Mouse (Mus musculus) liver, embryonic 12.5 days (tissue): ENCODE measurements at regions not wholly inside any gene's neighbourhood (a gene's known extent, or its start where the extent isn't known, plus 50 kb on each side); places are given as distances from the start of the nearest gene placed in this dataset.
"Not testable (repeated sequence)": the region's sequence is repeated elsewhere in the genome, so short reads cannot be mapped to it uniquely, and the experiment has no call there.

Experiments used
- ATAC-seq: fragments of 200-750 bp; cut with Nextera tagmentation; 2 replicates; pipeline ENCODE4 v1.8.0; 2017; ENCODE audit warnings: moderate number of reproducible peaks, mild to moderate bottlenecking, moderate library complexity
- H3K27ac ChIP-seq: fragments of 300-500 bp; sonication (generic); 2 replicates; pipeline ENCODE4 v1.5.1; 2016; ENCODE audit warnings: mild to moderate bottlenecking
- H3K27me3 ChIP-seq: fragments of 300-500 bp; sonication (generic); replicated peaks from 2 replicates; pipeline ENCODE4 v1.6.1; 2016; ENCODE audit warnings: mild to moderate bottlenecking, moderate library complexity
- H3K36me3 ChIP-seq: fragments of 300-500 bp; sonication (generic); 2 replicates; pipeline ENCODE4 v1.6.1; 2016; ENCODE audit warnings: mild to moderate bottlenecking, moderate library complexity
- H3K4me1 ChIP-seq: fragments of 300-500 bp; sonication (generic); 2 replicates; pipeline ENCODE4 v1.6.1; 2016
- H3K4me2 ChIP-seq: fragments of 300-500 bp; sonication (generic); 2 replicates; pipeline ENCODE4 v1.6.1; 2016; ENCODE audit warnings: mild to moderate bottlenecking, moderate library complexity
- H3K4me3 ChIP-seq: fragments of 300-500 bp; sonication (generic); 2 replicates; pipeline ENCODE4 v1.5.1; 2016; ENCODE audit warnings: mild to moderate bottlenecking, moderate library complexity
- H3K9ac ChIP-seq: fragments of 300-500 bp; sonication (generic); 2 replicates; pipeline ENCODE4 v1.6.1; 2016; ENCODE audit warnings: mild to moderate bottlenecking, moderate library complexity
- H3K9me3 ChIP-seq: fragments of 300-500 bp; sonication (generic); replicated peaks from 2 replicates; pipeline ENCODE4 v1.6.1; 2016; ENCODE audit warnings: mild to moderate bottlenecking, moderate library complexity
- WGBS: fragments of 180-500 bp; shearing (Covaris S2); methylation state at CpG from one replicate; pipeline ENCODE4 v1.1.7; 2016; ENCODE audit not compliant: insufficient replicate concordance; 5-methylcytosine and 5-hydroxymethylcytosine counted together

DNA sequence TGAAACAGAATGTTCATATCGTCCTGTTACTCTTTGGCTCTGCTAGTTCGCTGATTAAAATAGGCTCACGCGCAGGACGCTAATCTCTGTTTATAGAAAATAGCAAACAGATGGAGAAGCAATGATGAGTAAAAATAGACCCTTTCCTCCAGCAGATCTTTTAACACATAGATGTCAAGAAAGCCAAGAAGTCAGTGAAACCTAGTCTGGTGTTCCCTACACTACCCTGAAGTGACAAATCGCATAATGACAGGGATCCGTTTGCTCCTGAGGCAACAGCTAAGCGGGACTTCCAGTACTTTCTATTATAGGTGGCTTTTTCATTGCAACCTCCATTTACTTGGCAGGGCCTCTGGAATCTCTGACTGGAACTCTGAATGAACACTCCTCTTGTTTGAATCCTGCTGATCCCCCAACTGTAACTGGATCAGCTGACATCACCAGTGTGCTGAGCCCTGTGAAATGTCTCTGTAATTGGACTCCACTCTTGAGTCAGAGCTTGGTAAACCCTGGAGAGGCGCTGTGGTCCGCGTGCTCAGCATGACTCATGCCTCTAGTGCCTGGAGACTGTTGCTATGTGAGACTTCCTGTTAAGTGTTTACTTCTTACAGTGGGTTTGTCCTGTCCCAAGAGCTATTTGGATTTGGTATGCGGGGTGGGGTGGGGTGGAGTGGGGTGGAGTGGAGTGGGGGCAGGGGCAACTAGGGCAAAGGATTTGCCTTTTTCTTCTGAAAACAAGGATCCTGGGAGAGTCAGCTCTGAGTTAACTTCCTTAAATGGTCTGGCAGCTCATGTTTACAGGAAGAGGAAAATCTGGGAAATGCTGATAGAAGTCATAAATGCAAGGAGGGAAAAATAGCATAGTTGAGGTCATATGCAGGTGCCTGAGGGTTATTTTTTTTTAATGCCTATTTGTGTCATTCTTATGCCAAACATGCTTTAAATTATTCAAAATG is 162.4 kb upstream of the Akr1e1 start:
- 32% methylated on average over 12 of the region's 12 CpGs for WGBS
- H3K4me1 ChIP-seq, result no peaks in the 10 kb centered on the region
- H3K27ac ChIP-seq, result no peak overlapping the region
- H3K36me3 ChIP-seq, result no peaks in the 10 kb centered on the region
- H3K4me3 ChIP-seq, result no peak overlapping the region
- peak; percentile 89 for ATAC-seq
- no peak overlapping the region for H3K9ac ChIP-seq
- no peaks in the 10 kb centered on the region for H3K27me3 ChIP-seq
- H3K9me3 ChIP-seq, result no peaks in the 10 kb centered on the region
- no peak overlapping the region for H3K4me2 ChIP-seq

GRCm38 (mm10) chr13:4759965-4760364 is 151.0 kb upstream of the Akr1e1 start:
- Histone ChIP-seq H3K4me3 (no peak overlapping the region), H3K4me2 (no peak overlapping the region), H3K36me3 (no peaks in the 10 kb centered on the region), H3K27me3 (no peaks in the 10 kb centered on the region), H3K4me1 (no peaks in the 10 kb centered on the region), H3K9me3 (no peaks in the 10 kb centered on the region), H3K27ac (no peak overlapping the region), H3K9ac (no peak overlapping the region)
- ATAC-seq, result no peak
- 56% methylated on average over 3 of the region's 3 CpGs for WGBS

DNA sequence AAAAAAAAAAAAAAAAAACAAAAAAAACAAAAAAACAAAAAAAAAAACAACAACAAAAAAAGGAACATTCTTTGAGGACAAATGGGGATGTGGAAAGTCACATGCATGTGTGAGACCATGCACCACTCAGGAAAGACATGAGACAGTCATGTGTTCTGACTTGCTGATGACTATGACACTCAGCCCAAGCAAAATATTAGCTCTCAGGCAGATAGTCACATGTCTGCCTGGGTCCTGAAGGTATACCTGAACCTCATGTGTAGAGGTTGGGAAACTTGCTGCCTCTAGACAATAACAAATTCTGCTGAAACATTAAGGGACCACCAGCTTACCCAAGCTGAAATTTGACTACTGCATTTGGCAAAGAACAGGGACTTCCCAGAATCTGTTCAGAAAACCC is 147.6 kb upstream of the Akr1e1 start:
- H3K4me3 ChIP-seq, result no peak overlapping the region
- H3K4me2 ChIP-seq, result no peak overlapping the region
- no peaks in the 10 kb centered on the region for H3K27me3 ChIP-seq
- no peak overlapping the region for H3K27ac ChIP-seq
- H3K4me1 ChIP-seq, result no peaks in the 10 kb centered on the region
- H3K36me3 ChIP-seq, result no peaks in the 10 kb centered on the region
- H3K9ac ChIP-seq, result no peak overlapping the region
- no peaks in the 10 kb centered on the region for H3K9me3 ChIP-seq
- no peak for ATAC-seq

GRCm38 (mm10) chr13:4742930-4743329 is 134.0 kb upstream of the Akr1e1 start:
- Histone ChIP-seq H3K36me3 (no peaks in the 10 kb centered on the region), H3K9me3 (no peaks in the 10 kb centered on the region), H3K9ac (no peak overlapping the region), H3K27me3 (no peaks in the 10 kb centered on the region), H3K4me3 (no peak overlapping the region), H3K27ac (no peak overlapping the region), H3K4me1 (no peaks in the 10 kb centered on the region), H3K4me2 (no peak overlapping the region)
- ATAC-seq, result no peak
- 61% methylated on average over 2 of the region's 2 CpGs for WGBS

GRCm38 (mm10) chr13:4716299-4716698 is 107.3 kb upstream of the Akr1e1 start:
- WGBS, result 53% methylated on average over 2 of the region's 2 CpGs

DNA sequence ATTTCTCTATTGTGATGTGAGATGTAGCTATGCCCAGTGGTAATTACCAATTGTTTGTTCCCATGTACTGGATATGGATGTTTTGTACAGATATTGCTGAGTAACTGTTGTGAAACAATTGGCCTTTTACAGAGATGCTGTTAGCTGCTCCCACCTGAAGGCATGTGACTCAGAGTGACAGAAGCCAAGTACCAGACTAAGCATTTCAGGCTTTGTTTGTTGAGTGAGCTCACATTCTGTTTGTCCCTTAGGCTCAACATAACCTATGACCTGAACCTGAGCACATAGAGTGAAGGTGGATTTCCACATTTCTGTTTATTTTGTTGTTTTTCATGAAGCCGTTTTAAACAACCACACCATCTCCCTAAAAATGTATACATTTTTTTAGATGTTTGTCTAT is 105.8 kb upstream of the Akr1e1 start:
- peak; percentile 63 for ATAC-seq
- H3K27ac ChIP-seq, result no peak overlapping the region
- WGBS, result 59% methylated on average over 1 of the region's 1 CpGs
- H3K36me3 ChIP-seq, result no peaks in the 10 kb centered on the region
- no peak overlapping the region for H3K9ac ChIP-seq
- H3K4me3 ChIP-seq, result no peak overlapping the region
- no peaks in the 10 kb centered on the region for H3K9me3 ChIP-seq
- H3K4me1 ChIP-seq, result no peaks in the 10 kb centered on the region
- no peaks in the 10 kb centered on the region for H3K27me3 ChIP-seq
- H3K4me2 ChIP-seq, result no peak overlapping the region

More at GRCm38 (mm10) chr13:4716299-4716698, 107.3 kb upstream of the Akr1e1 start:
- H3K4me2 ChIP-seq, H3K9ac ChIP-seq, H3K36me3 ChIP-seq, H3K27ac ChIP-seq, H3K9me3 ChIP-seq, H3K27me3 ChIP-seq, H3K4me1 ChIP-seq, ATAC-seq, H3K4me3 ChIP-seq: not testable (repeated sequence)

DNA sequence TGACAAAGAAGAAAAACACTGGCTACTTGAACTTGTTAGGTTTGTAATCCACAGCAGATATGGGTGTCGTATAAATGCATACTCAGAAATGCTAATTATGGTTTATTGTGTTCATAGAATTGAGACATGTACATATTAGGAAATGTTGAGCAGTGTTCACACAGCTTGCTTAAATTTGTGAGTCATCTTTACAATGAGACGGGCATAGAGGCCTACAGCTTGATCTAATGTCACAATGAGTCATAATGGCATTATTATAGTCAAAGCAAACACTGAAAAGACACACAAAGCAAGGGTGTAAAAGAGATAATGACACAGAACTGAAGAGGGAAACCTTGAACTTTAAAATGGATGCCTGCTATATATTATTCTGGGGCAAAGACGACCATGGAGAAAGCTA is 103.7 kb upstream of the Akr1e1 start:
- ATAC-seq, result no peak
- Histone ChIP-seq H3K27ac (no peak overlapping the region), H3K9ac (no peak overlapping the region), H3K9me3 (no peaks in the 10 kb centered on the region), H3K36me3 (no peaks in the 10 kb centered on the region), H3K4me3 (no peak overlapping the region), H3K27me3 (no peaks in the 10 kb centered on the region), H3K4me2 (no peak overlapping the region), H3K4me1 (no peaks in the 10 kb centered on the region)
- WGBS, result 58% methylated on average over 3 of the region's 3 CpGs

- H3K4me2 ChIP-seq, H3K27ac ChIP-seq, H3K9ac ChIP-seq, H3K36me3 ChIP-seq, H3K9me3 ChIP-seq, H3K27me3 ChIP-seq, H3K4me3 ChIP-seq, ATAC-seq, H3K4me1 ChIP-seq: not testable (repeated sequence)
- 35% methylated on average over 2 of the region's 2 CpGs for WGBS
Observed at GRCm38 (mm10) chr13:4699591-4699990, 90.6 kb upstream of the Akr1e1 start.

DNA sequence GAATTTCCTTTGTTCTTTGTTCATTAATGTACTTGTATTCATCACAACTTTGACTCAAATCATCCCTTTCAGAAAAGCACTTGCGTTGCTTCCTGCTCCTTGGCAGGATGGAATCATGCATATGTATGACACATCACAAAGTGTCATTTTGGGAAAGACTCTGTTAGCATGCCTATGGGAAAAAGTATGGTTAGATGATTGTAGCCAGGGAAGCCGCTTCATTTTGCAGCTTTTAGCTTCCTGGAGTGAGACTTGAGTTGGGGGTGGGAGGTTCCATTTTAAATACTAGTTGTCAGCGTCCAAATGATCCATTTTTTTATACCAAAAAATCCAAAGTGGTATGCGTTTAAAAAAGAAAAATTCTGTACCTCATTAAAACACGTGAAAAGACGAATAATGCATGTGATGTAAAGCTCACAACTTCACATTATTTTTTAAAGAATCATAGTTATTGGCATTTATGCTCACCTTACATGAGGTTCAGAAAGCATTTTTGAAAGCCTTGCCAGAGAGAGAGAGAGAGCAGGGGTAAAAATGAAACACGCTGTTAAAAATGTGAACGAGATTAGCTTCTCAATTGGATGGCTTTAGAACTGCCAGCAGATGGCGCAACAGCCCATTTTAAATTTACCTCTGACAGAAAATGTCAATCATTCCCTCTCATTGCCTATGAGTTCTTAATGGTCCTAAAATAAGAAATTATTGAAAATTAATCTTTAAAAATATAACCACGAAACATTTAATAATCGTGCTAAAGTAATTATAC is 57.6 kb upstream of the Akr1e1 start:
- WGBS, result 29% methylated on average over 11 of the region's 11 CpGs
- ATAC-seq, result no peak

DNA sequence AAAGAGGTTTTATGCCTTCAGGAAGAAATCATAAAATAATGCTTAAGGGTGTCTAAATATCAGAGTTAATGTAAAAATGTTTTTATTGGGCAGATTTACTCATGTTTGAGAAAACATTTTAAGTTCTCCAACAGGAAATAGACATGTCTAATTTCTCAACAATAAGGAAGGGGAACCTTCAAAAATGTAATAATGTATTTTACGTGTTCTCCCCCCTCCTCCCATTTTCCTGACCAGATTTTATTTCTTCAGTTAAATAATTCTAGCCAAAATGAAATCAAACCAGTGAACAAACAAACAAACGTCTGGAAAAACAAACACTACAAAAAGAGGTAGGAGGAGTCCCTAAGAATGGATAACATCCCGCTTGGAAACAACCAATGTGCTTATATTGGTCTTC is 54.4 kb upstream of the Akr1e1 start:
- H3K36me3 ChIP-seq, result no peaks in the 10 kb centered on the region
- H3K4me3 ChIP-seq, result no peak overlapping the region
- H3K4me1 ChIP-seq, result no peaks in the 10 kb centered on the region
- H3K4me2 ChIP-seq, result no peak overlapping the region
- ATAC-seq, result no peak
- H3K9me3 ChIP-seq, result no peaks in the 10 kb centered on the region
- WGBS, result 31% methylated on average over 3 of the region's 3 CpGs
- no peaks in the 10 kb centered on the region for H3K27me3 ChIP-seq
- H3K27ac ChIP-seq, result no peak overlapping the region
- H3K9ac ChIP-seq, result no peak overlapping the region

More for the DNA sequence above, 57.6 kb upstream of the Akr1e1 start:
- H3K36me3 ChIP-seq, result no peaks in the 10 kb centered on the region
- no peaks in the 10 kb centered on the region for H3K9me3 ChIP-seq
- no peaks in the 10 kb centered on the region for H3K27me3 ChIP-seq
- no peak overlapping the region for H3K9ac ChIP-seq
- no peak overlapping the region for H3K4me2 ChIP-seq
- H3K4me1 ChIP-seq, result no peaks in the 10 kb centered on the region
- H3K4me3 ChIP-seq, result no peak overlapping the region
- H3K27ac ChIP-seq, result no peak overlapping the region

GRCm38 (mm10) chr13:4662336-4663101 is 53.5 kb upstream of the Akr1e1 start:
- no peak overlapping the region for H3K27ac ChIP-seq
- H3K4me2 ChIP-seq, result peak overlapping the region; percentile 18; the same call in 1 of the 2 replicates
- no peaks in the 10 kb centered on the region for H3K9me3 ChIP-seq
- H3K27me3 ChIP-seq, result no peaks in the 10 kb centered on the region
- H3K4me3 ChIP-seq, result no peak overlapping the region
- WGBS, result 37% methylated on average over 13 of the region's 13 CpGs
- no peaks in the 10 kb centered on the region for H3K4me1 ChIP-seq
- ATAC-seq, result no peak
- H3K36me3 ChIP-seq, result no peaks in the 10 kb centered on the region
- H3K9ac ChIP-seq, result no peak overlapping the region
